Mouse (Mus musculus): ENCODE data around the gene Ehmt1. TPM values are rescaled to one million over a fixed set of nuclear protein-coding genes. Genes with fewer than 3 reads are reported as not detected.

Gene Ehmt1
- polyA plus RNA-seq, 1 experiment from 2014 or later: 89.4 TPM

Small RNA genes lying within 50 kb of the gene (microRNA-seq; reads per million reads assigned to microRNA genes)
- gene Gm22875: not detected

Other genes starting within 250 kb of the Ehmt1 start
- gene Cacna1b, start 156.5 kb downstream of the Ehmt1 start, polyA plus RNA-seq (2015; fragmentation: Nextera tagmentation; extraction: Ambion mirVana): 13.4 and 17.5 TPM in 2 replicates
- gene Arrdc1, start 15.6 kb upstream of the Ehmt1 start, polyA plus RNA-seq (2015; fragmentation: Nextera tagmentation; extraction: Ambion mirVana): 37.8 and 41.5 TPM in 2 replicates
- 23.8 and 25.4 TPM in 2 replicates for gene Zmynd19, start 30.2 kb upstream of the Ehmt1 start, polyA plus RNA-seq (2015; fragmentation: Nextera tagmentation; extraction: Ambion mirVana)
- 35.5 and 36.0 TPM in 2 replicates for gene Dph7, start 42.8 kb upstream of the Ehmt1 start, polyA plus RNA-seq (2015; fragmentation: Nextera tagmentation; extraction: Ambion mirVana)
- gene Mrpl41, start 55.5 kb upstream of the Ehmt1 start, polyA plus RNA-seq (2015; fragmentation: Nextera tagmentation; extraction: Ambion mirVana): 157 and 171 TPM in 2 replicates
- gene Pnpla7, start 56.4 kb upstream of the Ehmt1 start, polyA plus RNA-seq (2015; fragmentation: Nextera tagmentation; extraction: Ambion mirVana): 3.3 and 3.9 TPM in 2 replicates
- 166 and 188 TPM in 2 replicates for gene Nsmf, start 134.7 kb upstream of the Ehmt1 start, polyA plus RNA-seq (2015; fragmentation: Nextera tagmentation; extraction: Ambion mirVana)
- gene Entpd8, start 160.7 kb upstream of the Ehmt1 start, polyA plus RNA-seq (2015; fragmentation: Nextera tagmentation; extraction: Ambion mirVana): 0.12 TPM in 1 of 2 replicates, not detected in the other
- gene Noxa1, start 175.5 kb upstream of the Ehmt1 start, polyA plus RNA-seq (2015; fragmentation: Nextera tagmentation; extraction: Ambion mirVana): not detected in 2 replicates